Mouse (Mus musculus) c-Kit-positive CD71-positive TER-119-negative erythroid progenitor cells, embryonic 14.5 days (primary cell): ENCODE measurements at regions not wholly inside any gene's neighbourhood (a gene's known extent, or its start where the extent isn't known, plus 50 kb on each side); places are given as distances from the start of the nearest gene placed in this dataset.
A peak's percentile ranks its signal among the peaks of the same experiment; 100 is the strongest.

Experiments
- DNase-seq: peaks from one replicate; pipeline ENCODE4 v3.0.0-alpha.2; 2013; ENCODE audit warnings: low read depth

DNA sequence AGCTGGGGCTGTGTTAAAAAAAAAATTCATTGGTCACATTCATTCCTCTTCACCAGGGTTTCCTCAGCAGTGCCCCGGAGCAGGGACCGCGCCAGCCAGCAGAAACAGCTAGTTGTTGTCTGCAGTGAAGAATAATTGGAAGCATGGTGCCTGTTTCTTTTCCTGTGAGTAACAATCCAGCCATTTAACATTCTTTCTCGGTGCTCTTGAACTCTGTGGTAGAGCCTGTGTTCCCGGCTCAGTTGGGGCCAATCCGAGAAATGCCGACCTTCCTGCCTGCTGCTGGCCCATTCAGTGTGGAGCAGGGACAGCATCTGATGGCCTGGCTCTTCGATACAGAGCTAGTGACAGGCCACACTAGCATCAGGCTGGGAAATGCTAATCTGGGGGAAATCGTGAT lies 120.7 kb upstream of the Mkln1 start:
- no peak for DNase-seq

DNA sequence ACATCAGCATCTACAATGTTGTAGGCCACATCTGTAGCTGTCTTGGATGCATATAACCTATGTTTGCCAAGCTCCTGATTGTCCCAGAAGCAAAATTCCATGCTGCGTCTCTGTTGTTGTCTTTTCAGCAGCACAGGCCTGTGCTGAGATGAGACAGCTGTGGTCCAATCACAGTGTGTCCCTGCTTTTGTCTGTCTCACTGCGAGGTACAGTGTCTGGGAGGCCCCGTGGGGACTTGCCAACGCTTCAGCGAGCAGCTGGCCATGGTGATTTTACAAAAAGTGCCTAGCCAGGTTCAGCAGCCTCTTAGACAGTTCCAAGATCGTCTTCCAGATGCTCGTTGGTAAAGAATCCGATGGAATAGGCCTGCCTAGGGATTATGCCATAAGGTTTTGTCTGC lies 114.6 kb upstream of the Mkln1 start:
- DNase-seq, result no peak

DNA sequence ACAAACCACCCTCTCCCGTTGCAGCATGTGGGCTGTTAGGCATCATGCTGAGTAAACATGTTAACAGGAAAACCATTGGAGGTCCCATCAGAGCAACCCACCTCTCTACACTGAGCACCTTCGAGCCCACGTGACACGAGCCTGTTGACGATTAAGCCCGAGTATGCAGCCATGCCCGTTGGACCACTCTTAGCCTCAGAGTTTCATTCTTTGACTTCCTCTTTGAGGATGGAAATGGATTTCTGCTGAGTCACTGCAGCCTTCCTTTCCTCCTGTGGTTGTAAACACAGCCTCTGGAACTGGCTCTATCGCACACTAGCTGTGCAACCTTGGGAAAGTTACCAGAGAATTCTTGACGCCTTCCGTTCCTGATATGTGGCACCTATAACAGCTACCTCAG lies 114.1 kb upstream of the Mkln1 start:
- DNase-seq, result no peak

DNA sequence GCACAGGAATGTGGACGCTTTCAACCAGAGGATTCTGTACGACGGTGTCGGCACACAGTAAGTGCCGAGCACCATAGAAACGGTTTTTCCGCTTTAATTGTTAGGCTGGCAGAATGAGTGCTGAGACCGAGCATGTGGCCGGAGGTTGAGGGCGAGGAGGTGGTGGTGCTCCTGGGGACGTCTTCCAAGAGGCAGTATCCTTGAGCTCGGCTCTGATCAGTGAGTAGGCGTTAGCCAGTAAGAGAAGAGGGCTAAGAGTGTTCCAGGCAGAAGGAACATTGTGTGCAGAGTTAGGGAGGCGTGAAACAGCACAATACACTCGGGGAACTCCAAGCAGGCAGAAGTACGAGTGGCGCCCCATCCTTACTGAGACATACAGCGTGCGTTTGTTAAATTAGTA lies 113.5 kb upstream of the Mkln1 start:
- DNase-seq, result no peak

DNA sequence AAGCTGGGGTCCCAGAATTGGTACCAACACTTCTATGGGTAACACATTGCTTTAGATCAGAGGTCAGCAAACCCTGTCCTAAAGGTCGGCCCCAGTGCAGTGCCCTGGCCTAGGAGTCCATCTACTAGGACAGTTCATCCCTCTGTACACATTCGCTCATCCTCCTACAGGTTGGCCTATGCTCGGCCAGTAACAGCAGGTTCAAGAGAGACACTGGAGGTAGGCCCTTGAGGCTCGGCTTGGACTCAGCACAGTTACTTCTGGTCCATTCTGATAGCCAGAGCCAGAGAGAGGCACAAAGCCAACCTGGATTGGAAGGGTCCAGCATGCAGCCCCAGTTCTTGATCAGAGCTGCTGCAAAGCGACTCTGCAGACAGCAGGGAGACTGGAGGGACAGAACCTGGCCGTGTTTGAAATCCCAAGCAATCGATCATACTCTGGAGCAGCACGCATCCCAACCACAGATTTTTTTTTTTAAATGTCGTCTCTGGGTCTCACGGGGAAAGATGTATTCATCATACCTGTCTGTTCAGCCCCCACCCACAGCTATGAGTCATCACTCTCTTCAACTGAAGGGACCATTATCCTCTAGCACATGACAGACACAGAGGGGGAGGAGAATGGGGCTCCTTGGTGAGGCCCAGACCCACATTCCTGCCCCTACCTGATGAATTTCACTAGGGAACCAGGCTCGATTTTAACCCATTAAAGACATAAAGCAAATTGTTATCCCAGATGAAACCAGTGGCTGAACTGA lies 112.4 kb upstream of the Mkln1 start:
- DNase-seq, result no peak

DNA sequence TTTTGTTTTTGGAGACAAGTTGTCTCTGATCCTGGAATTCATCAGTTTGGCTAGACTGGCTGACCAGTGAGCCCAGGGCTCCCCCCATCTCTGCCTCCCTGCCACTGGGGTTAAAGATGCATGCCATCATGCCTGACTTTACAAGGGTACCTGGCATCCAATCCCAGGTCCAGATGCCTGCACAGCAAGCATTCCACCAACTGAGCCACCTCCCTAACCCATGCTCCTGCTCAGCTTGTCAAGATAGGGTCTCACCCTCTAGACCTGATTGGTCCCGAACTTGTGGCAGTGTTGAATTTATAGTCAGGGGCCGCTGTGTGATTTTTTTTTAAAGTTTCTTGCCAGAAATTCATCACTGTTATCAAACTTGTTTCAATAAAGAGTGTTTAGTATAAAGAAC lies 111.4 kb upstream of the Mkln1 start:
- no peak for DNase-seq

DNA sequence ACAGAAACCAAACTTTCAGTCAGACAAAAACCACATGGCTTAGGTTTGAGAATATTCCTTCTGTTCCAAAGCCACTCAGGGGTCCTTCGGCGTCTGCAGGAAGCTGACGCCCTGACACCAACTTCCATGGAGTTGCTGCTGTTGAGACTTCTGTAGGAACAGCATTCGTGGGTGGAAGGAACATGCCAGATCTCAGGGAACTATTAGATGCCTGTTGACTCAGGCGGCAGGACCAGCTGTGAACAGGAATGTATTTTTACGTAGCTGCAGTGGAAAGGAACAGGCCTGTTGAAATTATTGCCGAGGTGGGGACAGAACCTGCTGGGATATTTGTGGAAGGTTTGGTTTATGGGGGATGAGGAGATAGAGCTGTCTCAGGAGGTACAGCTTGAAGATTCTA lies 110.8 kb upstream of the Mkln1 start:
- no peak for DNase-seq

DNA sequence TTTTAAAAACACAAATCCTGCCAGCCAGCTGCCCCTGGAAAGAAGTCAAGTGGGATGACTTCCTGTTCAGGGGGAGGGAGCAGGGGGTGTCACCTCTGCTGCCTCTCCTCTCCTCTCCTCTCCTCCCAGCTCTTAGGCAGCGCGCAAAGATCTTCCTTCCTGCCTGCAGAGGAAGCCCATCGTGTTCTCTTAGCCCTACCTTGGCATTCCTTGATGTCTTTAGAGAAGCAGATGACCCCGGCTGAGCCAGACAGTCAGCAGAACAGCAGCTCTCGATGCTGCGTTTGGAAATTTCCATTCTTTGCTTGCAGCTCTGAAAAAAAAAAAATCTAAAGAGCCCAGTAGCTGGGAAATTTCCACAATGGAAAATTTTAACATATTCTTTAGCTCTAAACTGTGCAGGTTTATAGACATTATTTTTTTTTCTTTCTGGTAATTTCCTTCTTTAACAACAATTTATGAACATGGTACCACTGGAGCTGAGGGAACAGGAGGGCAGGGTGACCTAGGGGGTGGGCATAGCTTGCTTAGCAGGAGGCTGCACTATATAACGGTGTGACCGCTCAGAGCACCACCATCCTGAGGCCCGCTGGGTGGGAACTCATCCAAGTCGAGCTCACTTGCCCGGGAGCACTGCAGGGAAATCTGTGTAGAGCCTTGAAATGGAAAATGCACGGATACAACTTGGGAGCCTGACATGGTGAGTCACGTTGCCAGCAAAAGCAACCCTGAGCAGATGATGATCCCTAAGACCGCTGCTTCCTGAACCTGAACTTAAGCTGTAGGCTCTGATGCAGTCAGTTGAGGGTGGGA lies 109.9 kb upstream of the Mkln1 start:
- DNase-seq, result no peak

DNA sequence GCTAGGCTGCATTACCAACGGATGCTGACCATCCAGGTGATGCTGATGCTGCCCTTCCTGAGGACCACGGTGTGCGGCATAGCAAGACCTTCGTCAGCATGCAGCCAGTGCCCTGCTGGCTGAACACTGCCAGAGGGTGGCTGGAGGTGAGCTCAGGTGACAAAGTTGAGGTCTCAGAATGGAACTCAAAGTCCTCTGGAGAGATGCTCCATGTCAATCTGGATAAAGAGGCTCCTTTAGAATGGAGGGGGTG lies 109.4 kb upstream of the Mkln1 start:
- no peak for DNase-seq

DNA sequence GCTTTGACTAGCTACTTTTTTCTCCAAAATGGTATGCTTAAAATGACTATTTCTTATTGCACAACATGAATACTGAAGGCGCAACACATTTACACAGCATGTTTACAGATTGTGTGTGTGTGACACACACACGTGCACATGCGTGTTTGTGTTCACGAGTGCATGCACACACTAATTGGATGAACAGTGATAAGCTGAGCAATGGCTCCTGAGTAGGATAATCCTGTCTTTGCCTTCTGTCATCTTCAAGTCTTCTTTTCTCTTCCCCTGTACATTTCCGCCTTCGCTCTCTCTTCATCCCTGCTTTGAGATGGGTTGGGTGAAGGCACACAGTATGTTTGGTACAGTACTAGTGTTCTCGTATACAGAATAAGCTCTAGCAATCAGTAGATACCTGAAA lies 106.5 kb upstream of the Mkln1 start:
- DNase-seq, result no peak

DNA sequence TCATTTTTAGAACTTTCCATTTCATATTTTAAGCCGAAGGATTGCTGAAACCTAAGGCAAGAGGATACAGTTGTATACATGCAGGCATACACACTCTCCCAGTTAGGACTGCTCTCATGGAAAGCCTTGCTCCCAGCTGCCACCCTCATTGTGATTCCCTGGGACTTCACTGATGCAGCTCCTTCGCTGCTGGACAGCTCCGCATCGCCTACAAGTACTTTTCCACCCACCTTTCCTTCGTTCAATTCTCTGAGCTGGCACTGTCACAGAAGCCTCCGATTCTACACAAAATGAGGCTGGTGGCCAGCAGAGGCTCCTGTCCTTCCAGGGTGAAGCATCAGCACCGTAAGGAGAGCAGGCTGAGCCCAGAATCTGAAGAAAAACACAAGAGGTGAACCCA lies 105.5 kb upstream of the Mkln1 start:
- DNase-seq, result no peak

DNA sequence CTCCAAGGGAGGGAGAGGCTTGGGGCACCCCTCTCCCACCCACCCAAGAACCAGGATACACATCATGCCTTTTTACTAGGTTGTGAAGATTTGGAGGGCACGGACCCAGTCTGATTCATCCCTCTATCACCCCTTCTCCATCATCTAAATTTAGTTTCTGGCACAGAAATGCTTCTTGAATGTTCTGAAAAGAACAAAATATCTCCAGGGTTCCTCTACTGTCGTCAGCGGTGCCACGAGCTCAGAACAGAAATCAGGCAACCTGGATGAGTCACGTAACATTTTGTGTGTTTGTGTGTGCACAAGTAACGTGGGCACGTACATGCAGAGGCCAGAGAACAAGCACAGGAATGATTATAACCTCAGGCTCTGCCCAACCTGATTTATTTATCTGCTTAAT lies 99.1 kb upstream of the Mkln1 start:
- no peak for DNase-seq

DNA sequence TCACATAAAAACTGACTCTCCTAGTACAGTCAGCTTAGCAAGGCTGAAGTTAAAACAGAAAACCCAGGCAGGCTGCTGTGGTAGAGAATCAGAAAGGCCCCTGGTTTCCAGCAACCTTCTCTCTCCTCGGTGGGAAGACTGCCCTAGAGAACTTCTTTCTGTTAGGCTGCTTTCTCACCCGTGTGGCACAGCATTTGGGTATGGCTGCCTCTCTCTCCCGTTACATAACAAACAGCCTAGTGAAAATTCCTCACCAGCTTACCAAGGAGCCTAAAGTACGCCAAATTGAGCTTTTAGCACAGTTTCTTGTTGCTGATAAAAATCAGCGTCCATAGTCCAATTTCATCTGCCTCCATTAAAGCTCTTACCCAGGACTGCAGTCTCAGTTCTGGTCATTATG lies 92.8 kb upstream of the Mkln1 start:
- no peak for DNase-seq

DNA sequence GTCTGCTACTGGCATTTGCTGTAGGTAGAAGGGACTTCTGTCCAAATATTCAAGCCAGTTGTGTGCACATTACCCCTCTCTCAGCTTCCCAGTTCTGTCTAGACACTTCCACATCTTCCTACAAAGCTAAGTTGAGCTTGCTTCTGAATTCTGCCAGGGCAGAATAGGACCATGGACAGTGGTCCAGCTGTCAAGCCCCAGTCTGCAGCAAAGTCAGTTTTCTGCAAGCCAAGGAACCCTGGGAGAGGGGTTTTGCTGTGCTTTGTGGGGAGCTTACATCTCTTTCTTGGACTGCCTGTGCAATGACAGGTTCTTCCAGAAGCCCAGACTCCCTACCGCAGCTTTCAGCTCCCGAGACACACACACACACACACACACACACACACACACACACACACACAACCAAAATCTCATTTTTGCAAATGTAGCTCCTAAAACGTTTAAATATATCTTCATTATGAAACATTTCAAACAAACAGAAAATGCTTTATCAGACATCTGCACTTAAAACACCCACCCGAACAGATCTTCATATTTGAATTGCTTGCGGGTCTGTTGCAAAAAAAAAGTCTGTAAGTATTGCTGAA lies 91.4 kb upstream of the Mkln1 start:
- DNase-seq, result no peak

DNA sequence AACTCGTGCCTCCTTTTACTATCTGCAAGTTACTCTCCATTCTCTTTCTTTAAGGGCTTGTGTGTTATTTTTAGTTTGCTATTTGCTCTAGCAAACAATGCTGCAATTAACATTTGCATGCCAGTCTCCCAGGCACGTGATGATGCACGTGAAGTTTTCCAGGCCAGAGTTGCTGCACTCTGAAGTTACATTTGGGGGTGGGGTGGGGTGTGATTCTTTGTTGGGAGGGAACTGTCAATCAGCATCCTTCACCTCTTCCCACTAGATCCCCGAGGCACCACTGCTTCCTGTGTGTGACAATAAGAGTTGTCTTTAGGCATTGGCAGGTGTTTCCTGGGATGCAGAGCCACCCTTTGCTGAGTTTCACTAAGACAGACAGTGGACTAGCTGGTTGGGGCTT lies 90.6 kb upstream of the Mkln1 start:
- DNase-seq, result no peak

DNA sequence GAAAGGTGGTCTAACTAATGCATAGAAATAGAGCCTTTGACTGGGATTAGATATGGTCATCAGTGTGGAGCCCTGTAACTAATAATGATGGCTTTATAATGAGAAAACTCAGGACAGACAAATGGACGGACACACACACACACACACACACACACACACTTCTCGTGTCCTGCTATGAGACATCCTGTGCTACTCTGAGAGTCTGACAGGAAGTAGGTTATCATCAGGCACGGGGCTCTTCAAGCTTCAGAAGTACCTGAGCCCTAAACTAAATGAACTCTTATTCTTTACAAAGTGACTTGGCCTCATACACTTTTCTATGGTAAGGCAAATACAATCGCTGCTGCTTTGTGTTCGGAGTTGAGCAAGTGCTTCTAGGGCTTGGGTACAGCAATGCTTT lies 87.9 kb upstream of the Mkln1 start:
- no peak for DNase-seq

DNA sequence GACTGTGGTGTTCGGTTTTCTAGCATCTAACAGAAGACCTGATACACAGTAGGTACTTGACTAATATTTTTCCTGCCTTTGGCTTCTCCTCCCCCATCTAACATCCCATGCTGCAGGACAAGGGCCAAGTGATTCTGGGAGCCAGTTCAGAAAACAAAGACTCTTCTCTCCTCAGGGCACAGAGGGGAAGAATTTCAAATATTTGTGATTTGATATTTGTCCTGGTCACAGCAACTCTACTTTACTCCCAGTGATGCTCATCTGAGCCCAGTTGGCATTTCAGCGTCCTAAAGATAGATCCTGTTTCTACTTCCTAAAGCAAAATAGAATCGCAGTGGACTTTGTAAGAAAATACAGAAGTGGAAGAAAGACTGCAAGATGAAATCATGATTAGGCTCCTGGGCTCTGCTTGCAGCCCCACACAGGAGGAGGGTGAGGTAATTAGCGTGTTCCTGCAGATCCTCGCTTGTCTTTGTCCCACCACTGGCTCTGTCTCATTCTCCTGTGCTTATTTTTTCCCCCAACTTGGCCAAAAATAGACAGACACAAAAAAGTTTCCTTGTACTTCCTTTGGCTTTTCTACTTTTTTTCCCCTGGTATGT lies 84.6 kb upstream of the Mkln1 start:
- DNase-seq, result no peak

DNA sequence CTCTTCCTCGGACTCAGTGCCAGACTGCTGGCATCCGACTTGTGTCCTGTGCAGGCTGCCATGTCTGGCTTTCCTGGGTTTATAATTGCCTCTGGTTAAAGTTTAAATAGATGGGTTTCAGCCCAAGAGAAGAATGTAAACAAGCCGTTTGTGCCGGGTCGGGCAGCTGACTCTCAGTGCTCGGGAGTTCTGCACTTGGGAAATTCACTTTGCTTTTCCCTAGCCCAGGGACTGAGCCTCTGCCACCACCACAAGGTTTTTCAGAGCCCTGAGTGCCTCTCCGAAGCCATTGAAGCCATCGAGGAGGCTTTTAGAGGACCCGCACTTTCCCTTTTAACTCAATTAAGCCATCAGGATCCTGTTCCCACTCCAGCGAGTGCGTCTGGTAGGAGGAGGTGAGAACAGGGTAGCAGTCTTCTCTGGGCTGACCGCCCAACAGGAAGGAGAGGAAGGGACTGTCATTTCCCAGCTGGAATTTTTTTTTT lies 80.8 kb upstream of the Mkln1 start:
- no peak for DNase-seq

DNA sequence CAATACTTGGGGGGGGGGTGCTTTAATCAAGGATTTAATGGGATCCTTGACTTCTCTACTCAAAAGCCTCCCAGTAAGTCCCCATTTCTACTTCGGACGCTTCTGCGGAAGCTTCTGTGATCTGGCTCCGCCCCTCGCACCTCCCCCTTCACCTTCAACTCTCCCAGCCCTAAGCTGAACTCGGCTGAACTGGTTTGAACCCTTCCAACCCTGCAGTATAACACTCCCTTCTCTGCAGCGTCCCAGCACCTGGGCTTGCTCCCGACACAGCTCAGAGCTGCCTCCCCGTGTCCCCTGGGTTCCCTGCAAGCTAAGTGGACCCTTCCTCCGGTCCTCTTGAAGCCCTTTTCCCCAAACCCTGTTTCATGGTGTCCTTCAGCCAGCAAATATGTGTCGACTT lies 80.0 kb upstream of the Mkln1 start:
- DNase-seq, result peak; percentile 34

DNA sequence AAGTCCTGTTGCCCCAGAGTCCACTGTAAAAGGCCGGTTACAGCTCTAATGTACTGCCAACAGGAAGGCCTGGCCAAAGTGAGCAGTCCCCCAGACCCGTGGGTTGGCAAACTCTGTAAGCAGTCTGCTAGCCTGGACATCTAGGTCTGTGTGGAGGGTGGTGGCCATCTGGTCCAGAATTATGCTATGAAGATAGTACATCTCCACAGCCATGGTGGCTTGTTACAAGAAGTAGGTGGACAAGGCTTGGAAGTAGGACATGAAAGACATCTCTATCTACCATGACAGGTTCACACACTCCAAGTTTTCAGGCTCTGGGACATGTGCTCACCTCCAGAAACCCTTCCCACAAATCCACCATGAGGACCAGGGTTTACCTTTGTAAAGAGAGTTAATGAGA lies 79.1 kb upstream of the Mkln1 start:
- no peak for DNase-seq

DNA sequence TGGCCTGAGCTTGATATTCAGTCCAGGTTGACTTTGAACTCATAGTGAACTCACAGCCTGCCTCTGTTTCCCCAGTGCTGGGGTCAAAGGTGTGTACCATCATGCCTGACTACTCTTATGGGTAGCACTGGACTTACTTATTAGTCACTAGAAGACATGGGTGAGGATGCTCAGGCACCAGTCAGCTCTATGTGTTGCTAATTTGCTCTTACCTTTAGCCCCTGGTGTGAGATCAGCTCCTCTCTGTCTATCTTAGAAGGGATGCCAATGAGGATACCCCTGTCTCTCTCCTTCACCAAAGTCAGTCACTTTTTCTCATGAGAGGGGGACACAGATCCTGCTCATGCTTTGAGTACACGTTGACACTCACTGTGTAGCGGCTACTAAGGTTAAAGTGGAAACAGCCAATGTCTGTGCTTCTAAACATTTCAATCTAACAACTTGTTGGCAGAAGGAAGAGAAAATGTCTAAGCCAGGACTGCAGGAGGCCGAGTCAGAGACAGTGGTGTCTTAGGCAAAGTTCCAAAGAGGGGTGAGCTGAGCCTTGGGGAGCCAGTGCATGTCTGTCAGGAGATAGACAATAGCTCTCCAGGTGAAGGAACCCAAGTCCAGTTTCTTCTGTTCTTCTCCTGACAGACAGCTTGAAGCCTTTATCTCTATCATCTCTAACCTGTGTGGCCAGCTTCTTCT lies 78.2 kb upstream of the Mkln1 start:
- DNase-seq, result no peak

DNA sequence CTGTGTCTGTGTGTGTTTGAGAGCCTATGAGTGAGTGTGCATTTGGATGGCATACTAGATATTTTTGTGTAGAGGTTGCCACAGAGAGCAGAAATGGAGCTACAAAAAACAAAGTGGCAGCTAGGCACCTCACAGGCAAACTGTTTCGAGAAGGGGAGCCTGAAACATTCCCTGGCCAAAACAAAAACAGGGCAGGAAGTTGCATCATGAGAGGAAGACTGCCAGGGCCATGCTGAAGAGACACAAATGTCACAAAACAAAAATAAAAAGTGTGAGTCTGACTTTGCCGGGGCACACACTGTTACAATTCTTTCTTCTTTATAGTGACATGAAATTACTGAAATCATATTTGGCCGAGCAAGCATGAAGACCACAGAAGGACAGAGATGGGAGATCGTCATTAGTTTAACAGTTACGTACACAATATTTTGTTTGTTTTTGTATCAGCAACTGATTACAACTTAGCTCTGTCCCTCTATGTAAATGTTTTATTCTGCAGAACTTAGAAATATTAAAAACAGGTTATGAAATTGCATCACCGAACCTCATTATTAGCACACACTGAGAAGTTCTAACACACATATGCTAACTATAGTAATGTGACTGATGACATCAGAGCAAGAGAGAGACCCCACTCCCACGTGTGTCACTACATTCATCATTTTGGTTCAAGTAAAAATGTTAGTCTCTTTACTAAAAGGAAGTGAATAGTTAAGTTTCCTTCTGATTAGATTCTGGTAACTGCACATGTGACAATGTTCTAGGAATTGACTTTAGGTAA lies 77.3 kb upstream of the Mkln1 start:
- no peak for DNase-seq
